Mouse (Mus musculus): ENCODE data around the gene Pde4dip.

The Pde4dip gene

GRCm38 (mm10) chr3:97844821-97845201, 43.7 kb downstream of the Pde4dip start:
- no peak for DNase-seq (ENCODE audit: low read depth, low spot score)

- no peak for DNase-seq (ENCODE audit: low read depth, low spot score)
Observed at GRCm38 (mm10) chr3:97844163-97844820, 44.2 kb downstream of the Pde4dip start.

GRCm38 (mm10) chr3:97842641-97843040, 45.9 kb downstream of the Pde4dip start:
- no peak for DNase-seq (ENCODE audit: low read depth, low spot score)

- no peak for DNase-seq (ENCODE audit: low read depth, low spot score)
Observed at GRCm38 (mm10) chr3:97840439-97840838, 48.1 kb downstream of the Pde4dip start.

- DNase-seq (ENCODE audit: low read depth, low spot score) = no peak
Observed at GRCm38 (mm10) chr3:97835888-97836287, 52.6 kb downstream of the Pde4dip start.

- no peak for DNase-seq (ENCODE audit: low read depth, low spot score)
Observed at GRCm38 (mm10) chr3:97834625-97835024, 53.9 kb downstream of the Pde4dip start.

- DNase-seq (ENCODE audit: low read depth, low spot score) = no peak
Observed at GRCm38 (mm10) chr3:97831564-97832320, 56.8 kb downstream of the Pde4dip start.

GRCm38 (mm10) chr3:97830622-97831021, 57.9 kb downstream of the Pde4dip start:
- DNase-seq (ENCODE audit: low read depth, low spot score) = no peak

- no peak for DNase-seq (ENCODE audit: low read depth, low spot score)
Observed at GRCm38 (mm10) chr3:97830122-97830521, 58.4 kb downstream of the Pde4dip start.

- no peak for DNase-seq (ENCODE audit: low read depth, low spot score)
Observed at GRCm38 (mm10) chr3:97828286-97828685, 60.2 kb downstream of the Pde4dip start.

- DNase-seq (ENCODE audit: low read depth, low spot score) = no peak
Observed at GRCm38 (mm10) chr3:97825246-97825645, 63.3 kb downstream of the Pde4dip start.

GRCm38 (mm10) chr3:97824744-97825143, 63.8 kb downstream of the Pde4dip start:
- DNase-seq (ENCODE audit: low read depth, low spot score) = no peak

GRCm38 (mm10) chr3:97824011-97824711, 64.3 kb downstream of the Pde4dip start:
- peak; percentile 28 for DNase-seq (ENCODE audit: low read depth, low spot score)

- no peak for DNase-seq (ENCODE audit: low read depth, low spot score)
Observed at GRCm38 (mm10) chr3:97823438-97823837, 65.1 kb downstream of the Pde4dip start.

GRCm38 (mm10) chr3:97819050-97819449, 69.5 kb downstream of the Pde4dip start:
- DNase-seq (ENCODE audit: low read depth, low spot score) = peak; percentile 34

GRCm38 (mm10) chr3:97818383-97818982, 70.0 kb downstream of the Pde4dip start:
- no peak for DNase-seq (ENCODE audit: low read depth, low spot score)

- DNase-seq (ENCODE audit: low read depth, low spot score) = peak; percentile 59
Observed at GRCm38 (mm10) chr3:97811651-97812399, 76.7 kb downstream of the Pde4dip start.

GRCm38 (mm10) chr3:97811158-97811557, 77.3 kb downstream of the Pde4dip start:
- peak; percentile 77 for DNase-seq (ENCODE audit: low read depth, low spot score)

GRCm38 (mm10) chr3:97810334-97810733, 78.2 kb downstream of the Pde4dip start:
- no peak for DNase-seq (ENCODE audit: low read depth, low spot score)

GRCm38 (mm10) chr3:97805559-97805958, 82.9 kb downstream of the Pde4dip start:
- DNase-seq (ENCODE audit: low read depth, low spot score) = no peak

- DNase-seq (ENCODE audit: low read depth, low spot score) = no peak
Observed at GRCm38 (mm10) chr3:97803675-97804074, 84.8 kb downstream of the Pde4dip start.

Data from ES-CJ7 (cell line).